Mouse (Mus musculus): ENCODE results near the gene Lrpap1.

DNA sequence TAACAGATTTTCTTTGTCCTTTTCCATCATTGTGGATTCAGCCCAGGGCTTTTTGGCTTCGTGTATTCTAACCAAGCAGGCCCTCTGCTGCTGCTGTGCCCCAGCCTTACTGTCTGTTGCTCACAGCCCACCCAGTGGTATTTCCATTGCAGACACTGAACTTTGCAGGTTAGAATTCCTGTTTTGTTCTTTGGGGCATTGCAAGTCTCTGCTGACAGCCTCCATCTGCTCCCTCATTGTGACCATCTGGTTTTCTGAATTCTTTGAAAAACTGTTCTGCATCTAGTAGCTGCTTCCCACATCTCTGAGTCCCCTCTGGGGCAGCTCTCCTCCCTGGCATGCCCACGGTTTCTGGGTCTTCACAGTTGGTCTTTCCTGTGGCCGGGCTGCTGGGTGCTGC lies 35.8 kb upstream of the Lrpap1 start:
- no peak for TF ChIP-seq CTCF (IDR thresholded peaks at IDR 0.05; ENCODE audit: borderline replicate concordance, insufficient read depth, low read depth, low read length)
- no peak for TF ChIP-seq POLR2A (IDR thresholded peaks at IDR 0.05; ENCODE audit: borderline replicate concordance, insufficient read depth, low read length)
